Mouse (Mus musculus) lung, adult 18-20 months (tissue): ENCODE measurements around the gene Dgat2l6.

ENCODE experiments used
- DNase-seq, 2 experiments: peaks; one replicate each; pipeline ENCODE4 v3.0.0; 2022; ENCODE audit warnings: mixed read lengths in 2 of 2

Gene Dgat2l6

DNA sequence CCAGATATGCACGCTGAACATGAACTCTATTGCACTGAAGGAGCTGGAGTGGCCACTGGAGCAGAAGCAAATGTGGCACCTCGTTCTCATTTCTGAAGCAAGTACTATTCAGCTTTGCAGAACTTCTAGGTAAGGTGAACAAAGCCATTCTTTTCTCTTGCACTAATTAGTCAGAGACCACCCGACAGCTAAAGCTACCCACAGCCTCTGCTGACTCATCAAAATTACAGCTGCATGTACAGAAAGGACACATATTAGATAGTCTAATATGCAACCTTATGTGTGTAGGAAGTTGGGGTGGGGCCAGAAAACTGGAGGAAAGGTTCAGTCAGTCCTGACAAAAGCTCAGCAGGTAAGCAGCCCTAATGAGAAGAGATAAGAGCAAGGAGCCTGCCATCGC, at the start of gene Dgat2l6:
TSS of gene Dgat2l6 (plus strand) at position 368 of the 400 bp plus-strand sequence.
- no peak for DNase-seq

DNA sequence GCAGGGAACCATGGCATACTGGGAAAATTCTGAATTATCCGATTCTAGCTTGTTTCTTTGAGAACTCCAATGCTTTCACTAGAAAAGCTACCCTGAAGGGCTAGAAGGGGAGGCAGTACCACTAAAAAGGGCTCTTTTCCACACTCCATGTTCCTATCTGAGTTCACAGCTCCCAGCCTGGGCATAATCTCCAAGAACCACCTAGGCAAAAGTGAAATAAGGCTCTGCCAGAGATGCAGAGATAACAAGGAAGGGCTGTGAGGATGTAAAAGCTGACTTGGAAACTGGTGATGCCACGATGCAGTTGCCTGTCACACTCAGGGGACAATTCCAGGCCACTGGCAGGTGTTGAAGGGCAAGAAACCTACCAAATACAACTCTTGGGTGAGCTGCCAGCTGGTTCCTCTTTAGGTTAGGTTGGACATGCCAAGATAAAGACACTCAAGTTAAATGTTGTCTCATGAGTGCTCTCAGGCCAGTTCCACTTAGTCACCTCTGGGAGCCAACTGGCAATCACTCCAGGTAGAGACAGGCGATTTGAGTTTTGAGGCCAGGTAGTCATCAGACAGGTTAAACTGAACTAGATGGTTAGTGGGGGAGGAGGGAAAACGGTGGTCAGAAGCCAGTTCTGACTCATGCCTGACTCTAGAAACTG, 48.9 kb upstream of the Dgat2l6 start:
- peak; percentile 16 to 28 for DNase-seq

DNA sequence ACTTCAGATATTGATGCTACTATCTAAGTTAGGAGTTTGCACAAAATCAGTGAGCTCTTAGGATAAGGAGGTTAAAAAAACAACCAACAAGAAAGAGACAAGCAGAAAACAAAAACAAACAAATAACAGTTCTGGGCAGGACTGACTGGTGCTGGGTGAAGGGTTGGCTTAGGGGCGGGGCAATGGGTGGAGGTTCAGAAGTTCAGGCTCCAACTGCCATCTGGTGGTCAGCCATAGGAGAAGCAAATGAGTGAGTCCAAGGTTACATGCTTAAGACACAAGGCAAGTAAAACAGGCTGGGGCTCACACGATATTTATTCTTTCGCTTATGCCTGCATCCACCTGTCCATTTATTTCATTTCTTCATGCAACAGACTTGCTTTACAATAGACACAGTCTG, 44.3 kb upstream of the Dgat2l6 start:
- peak; percentile 66 to 73 for DNase-seq

DNA sequence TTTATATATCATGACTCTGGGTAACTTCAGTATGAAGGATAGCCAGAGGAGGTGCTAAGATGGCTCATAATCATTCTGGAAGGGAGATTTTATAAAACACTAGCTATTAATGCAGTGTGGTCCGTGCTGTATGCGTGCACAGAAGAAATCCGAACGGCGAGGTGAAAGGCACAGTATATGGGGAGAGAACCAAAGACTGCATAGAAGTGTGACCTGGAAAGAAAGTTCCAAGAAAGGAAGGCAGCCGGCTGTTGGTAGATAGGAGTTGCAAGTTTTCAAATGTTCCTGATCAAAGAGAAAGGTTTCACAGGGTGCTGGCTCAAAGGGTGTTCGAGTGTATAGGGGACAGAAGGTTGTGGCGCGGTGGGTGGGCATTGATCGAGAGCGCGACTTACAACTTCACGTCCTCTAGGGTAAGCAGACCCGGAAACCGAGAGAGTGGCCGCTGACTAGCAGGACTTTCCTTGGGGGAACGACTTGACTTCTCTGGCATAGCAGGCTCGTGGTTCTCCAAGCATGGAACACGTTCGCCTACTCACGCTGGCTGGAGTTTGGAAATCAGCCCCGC, 31.1 kb upstream of the Dgat2l6 start:
- no peak for DNase-seq

DNA sequence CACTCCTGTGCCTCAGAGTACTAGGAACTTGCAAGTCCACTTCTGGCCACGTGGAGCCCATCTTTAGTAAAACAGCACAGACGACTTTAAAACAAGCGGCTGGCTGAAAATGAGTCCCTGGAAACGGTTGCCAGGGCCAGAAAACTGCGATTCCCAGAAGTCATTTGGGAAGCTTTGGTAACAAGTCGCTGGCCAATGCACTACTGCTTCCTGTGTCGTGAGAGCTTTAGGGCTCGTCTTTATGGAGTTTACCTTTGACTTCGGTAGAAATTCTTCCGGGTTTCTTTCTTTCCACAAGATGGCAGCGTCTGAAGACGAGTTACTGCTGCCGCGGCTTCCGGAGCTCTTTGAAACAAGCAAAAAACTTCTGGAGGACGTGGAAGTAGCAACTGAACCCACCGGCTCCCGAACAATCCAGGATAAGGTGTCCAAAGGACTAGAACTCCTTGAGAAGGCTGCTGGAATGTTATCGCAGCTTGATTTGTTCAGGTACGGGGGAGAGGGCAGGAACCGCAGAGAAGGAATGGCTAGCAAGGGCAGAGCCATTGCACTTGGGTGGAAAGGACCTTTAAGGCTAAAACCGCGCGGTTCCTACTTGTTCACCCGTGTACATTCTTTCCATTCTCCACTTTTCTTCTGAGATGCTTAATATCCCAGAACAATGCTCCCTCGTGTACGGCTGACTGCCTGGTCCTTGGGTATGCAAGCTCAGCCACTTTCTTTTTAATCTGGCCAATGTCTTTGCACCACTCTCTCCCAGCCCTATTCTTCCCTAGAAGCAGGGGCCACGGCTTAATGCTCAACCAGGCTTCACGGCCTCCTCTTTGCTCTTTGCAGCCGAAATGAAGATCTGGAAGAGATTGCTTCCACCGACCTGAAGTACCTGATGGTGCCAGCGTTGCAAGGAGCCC, 30.3 kb upstream of the Dgat2l6 start, which contains the start of gene Igbp1:
TSS of gene Igbp1 (plus strand) at position 224 of the 911 bp plus-strand sequence.
- peak; percentile 89 to 91 for DNase-seq

DNA sequence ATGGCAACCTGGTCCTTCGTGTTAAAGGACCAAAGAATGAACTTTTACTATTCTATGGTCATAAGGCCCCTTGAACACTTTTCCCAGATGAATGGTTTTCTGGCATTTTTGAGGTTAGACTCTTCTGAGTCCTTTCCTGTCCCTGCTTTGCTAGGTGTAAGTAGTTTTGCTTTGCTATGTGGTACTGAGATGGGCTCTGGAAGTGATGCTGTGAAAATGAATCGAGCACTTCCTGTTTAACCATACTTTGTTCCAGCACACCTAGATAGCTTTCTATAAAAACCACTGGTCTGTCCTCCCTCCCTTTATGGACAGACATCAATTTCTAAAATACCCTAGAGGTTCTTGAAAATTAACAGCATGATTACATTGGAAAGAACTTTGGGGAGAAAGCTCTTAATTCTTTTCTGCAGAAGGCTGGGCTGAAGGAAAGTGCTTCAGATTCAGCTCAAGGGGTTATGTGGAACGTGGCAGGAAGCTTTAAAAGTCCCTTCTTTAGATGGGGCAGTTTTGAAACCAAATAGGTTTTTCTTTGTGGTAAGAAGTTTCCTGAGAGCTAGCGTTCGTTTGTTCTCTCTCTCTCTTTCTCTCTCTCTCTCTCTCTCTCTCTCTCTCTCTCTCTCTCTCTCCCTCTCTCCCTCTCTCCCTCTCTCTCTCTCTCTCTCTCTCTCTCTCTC, 20.3 kb upstream of the Dgat2l6 start:
- no peak for DNase-seq

DNA sequence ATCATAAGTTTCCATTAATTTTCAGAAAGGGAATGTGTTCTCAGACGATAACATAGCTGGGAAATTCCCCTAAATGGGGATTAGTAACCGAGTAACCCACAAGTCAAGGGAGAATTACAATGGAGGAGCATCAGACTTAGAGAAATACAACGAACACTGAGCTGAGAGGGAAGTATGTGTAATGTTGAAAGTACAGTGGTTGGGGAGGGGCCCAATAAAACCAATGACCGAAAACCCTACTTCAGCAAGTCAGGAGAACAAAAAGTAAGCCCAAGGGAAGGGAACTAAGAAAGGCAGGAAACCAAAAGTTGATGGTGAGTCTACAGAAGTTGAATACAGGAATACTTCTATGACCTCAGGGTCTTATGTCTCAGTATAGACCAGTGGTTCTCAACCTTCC, 16.5 kb upstream of the Dgat2l6 start:
- DNase-seq: no peak

DNA sequence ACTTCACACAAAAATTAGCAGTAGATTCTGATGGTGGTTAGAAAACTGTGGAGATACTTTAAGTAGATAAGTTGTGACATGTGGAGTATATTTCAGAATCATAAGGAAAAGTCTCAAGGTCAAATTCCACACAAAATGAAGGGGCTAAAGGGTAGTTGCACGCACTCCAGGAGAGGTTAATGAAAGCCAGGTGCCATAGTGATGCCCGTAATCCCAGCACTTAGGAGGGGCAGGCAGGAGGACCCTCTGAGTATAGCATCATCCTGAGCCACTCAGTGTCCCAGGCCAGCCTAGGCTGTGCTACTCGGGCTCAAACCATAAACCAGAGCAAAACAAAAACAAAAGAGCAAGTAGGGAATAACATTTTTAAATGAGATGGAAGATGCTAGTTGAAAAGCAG, 14.7 kb upstream of the Dgat2l6 start:
- DNase-seq: no peak

DNA sequence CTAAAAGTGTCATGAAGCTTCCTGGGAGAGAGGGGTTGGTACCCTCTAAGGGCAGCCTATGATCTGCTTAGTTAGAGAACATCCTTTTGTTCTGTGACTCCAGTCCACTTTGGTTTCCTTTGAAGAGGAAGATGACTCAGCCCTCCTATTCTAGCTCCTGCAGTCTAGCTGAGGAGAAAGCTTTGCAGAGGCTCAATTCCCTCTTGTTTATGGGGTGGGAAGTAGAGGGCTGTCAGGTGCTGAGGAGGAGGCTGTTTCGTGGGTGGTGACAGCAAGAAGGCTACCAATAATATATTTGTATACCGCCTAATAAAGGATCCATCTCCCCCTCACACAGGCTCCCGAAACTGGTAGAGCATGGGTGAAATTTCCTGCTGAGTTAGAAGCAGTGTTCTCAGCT, 8.0 kb upstream of the Dgat2l6 start:
- no peak for DNase-seq

DNA sequence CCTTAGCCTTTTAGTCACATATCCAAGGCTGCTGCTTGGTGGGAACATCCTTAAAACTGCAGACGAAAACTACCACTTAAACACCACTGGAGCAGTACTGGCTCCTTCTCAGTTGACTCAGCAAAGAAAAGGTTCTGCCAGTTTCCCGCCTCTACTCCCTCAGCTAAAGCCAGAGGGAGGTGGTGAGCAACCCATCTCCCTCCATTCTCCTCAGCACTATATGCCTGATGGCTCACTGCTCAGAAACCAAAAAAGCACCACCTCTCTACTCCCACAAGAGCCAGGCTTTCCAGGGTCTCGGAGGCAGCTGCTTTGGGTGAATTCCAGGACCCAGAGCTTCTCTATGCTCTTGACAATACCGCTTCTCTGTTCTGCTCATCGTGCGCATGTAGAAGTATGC, 7.0 kb upstream of the Dgat2l6 start:
- DNase-seq: no peak

DNA sequence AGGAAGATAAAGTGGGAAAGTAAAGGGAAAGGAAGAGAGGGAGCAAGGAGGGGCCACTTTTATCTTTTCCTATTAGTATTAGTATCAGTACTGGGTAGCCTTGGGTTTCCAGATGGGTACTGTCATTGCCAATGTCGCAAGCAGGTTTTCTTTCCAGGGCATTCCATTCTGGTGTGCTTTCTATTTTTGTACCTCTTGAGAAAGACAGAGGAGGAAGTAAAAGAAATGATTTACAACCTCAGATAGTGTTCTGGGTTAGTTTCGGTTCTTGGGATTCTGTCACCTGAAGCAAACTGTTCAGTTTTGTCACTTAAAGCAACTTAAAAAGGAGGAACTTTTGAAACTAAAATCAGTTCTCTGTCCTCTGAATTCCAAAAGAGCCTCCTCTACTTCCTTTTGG, 6.1 kb upstream of the Dgat2l6 start:
- peak in 1 of 2 experiments; percentile 23 for DNase-seq

DNA sequence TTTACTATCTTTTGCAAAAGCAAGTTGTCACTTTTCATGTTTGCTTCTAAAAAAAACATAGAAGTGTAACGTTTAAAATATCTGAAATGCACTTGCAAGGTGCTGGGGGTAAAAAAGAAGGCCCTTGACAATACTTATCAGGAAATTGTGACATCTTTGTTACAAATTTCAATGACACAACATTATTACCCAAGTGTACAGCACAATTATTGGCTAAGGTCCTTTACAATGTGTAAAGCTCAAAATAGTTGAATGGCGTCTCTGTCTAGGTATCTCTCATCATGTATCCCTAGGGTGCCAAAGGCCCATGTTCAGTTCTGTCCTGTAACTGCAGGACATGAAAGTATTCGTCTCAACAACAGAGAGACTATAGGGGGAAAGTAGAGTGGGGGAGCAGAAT, 31.4 kb downstream of the Dgat2l6 start:
- DNase-seq: no peak

DNA sequence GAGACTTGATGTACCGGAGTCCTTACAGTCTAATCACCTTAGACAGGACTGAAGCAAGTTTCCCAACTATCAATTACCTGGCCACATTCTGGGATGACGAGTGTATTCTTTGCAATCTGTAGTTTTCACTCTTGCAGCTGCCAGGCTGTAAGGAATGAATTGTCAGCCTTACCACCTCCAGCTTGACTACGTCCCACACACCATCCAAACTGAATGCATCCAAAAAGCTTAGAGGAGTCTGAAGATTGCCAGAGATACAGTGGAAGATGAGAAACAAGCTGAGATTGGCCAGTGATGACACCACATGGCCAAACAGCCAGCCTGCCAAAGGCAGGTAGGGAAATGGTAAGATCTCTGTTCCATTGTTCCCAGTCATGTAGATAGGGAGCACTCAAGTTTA, 41.1 kb downstream of the Dgat2l6 start:
- no peak for DNase-seq

DNA sequence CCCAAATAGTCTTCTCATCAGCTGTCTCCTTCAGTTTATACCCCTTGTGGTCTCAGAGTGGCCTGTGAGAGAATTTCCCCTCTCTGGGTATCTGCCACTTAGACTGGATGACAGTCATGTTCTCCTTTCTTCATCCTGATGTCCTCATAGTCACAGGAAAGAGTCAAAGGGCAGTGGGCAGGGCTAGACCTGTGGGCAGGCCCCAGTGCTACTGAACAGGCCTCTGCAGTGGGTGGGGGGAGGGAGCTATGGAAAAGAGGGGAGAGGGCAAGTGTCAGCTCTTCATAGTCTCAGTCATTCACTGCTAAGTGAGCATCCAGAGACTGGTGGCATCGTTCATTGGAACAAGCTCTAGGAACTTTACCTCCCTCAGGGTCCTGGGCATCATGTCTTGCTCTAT, 47.3 kb downstream of the Dgat2l6 start, which contains the start of gene Awat1:
TSS of gene Awat1 (plus strand) at position 301 of the 400 bp plus-strand sequence.
- DNase-seq: peak in 1 of 2 experiments; percentile 3

DNA sequence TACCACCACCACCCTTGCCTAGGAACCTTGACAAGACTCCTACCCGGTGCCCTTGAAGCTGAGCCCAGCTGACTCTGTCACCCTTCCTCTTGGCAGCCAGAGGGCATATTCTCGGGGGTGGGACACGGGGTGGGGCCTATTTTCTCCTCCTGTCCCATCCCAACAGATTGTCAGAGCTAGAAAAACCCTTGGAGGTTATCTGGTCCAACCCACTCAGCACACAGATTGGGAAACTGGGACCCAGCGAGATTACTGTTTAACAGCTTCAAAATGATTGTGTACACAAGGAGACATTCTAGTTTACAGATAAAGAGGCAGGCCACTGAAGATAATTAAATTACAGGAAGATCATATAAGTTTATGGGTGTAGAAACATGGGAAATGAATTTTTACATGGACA, 70.2 kb downstream of the Dgat2l6 start, which contains the start of gene P2ry4:
TSS of gene P2ry4 (minus strand) at position 79 of the 400 bp plus-strand sequence.
- DNase-seq: no peak
